Mouse (Mus musculus) frontal cortex, postnatal 36 days (tissue): ENCODE measurements around the gene Fkbp2.
A peak's percentile ranks its signal among the peaks of the same experiment; 100 is the strongest.

Experiments
- DNase-seq, 2 experiments: peaks; one replicate each; pipeline ENCODE4 v3.0.0; 2022; ENCODE audit warnings: low spot score in 2 of 2

Fkbp2 gene

GRCm38 (mm10) chr19:6940396-6941351 lies 39.6 kb downstream of the Fkbp2 start:
- DNase-seq = no peak

GRCm38 (mm10) chr19:6939106-6940002 lies 40.9 kb downstream of the Fkbp2 start:
- DNase-seq = no peak

GRCm38 (mm10) chr19:6937541-6938465 lies 42.5 kb downstream of the Fkbp2 start:
- no peak for DNase-seq

- no peak for DNase-seq
Observed at GRCm38 (mm10) chr19:6936299-6936698, 44.0 kb downstream of the Fkbp2 start.

GRCm38 (mm10) chr19:6934195-6934977 lies 45.9 kb downstream of the Fkbp2 start, which contains the start of gene Kcnk4:
Kcnk4 (minus strand) TSS chr19:6934515.
- DNase-seq = no peak

GRCm38 (mm10) chr19:6933436-6934194 lies 46.7 kb downstream of the Fkbp2 start:
- peak; percentile 71 to 72 for DNase-seq

GRCm38 (mm10) chr19:6933102-6933435 lies 47.2 kb downstream of the Fkbp2 start:
- DNase-seq = no peak

- no peak for DNase-seq
Observed at GRCm38 (mm10) chr19:6932018-6932417, 48.3 kb downstream of the Fkbp2 start.

GRCm38 (mm10) chr19:6931002-6931401 lies 49.3 kb downstream of the Fkbp2 start:
- DNase-seq = no peak

GRCm38 (mm10) chr19:6928080-6928479 lies 52.2 kb downstream of the Fkbp2 start:
- DNase-seq = no peak
